Mouse (Mus musculus) midbrain, postnatal 0 days (tissue): Measurements from ENCODE around the gene 1700069L16Rik. TPM values are rescaled to one million over a fixed set of nuclear protein-coding genes. Genes with fewer than 3 reads are reported as not detected.

Experiments used
- ATAC-seq: fragments of 200-750 bp; cut with Nextera tagmentation; 2 replicates; pipeline ENCODE4 v1.8.0; 2017; ENCODE audit warnings: moderate number of reproducible peaks, mild to moderate bottlenecking, moderate TSS enrichment, moderate library complexity; ENCODE audit not compliant: low FRiP score
- DNase-seq: peaks from one replicate; pipeline ENCODE4 v3.0.0-alpha.2; 2015; ENCODE audit warnings: low spot score
- H3K27ac ChIP-seq: fragments of 300-500 bp; sonication (generic); 2 replicates; pipeline ENCODE4 v1.5.1; 2014; ENCODE audit warnings: low read depth, mild to moderate bottlenecking, low read length, mixed read lengths
- H3K27me3 ChIP-seq: fragments of 300-500 bp; sonication (generic); 2 replicates; pipeline ENCODE4 v1.6.1; 2014; ENCODE audit warnings: low read length, control low read depth, mixed read lengths; ENCODE audit not compliant: insufficient read depth
- H3K36me3 ChIP-seq: fragments of 300-500 bp; sonication (generic); 2 replicates; pipeline ENCODE4 v1.6.1; 2014; ENCODE audit warnings: low read length, control low read depth, mixed read lengths; ENCODE audit not compliant: insufficient read depth
- H3K4me1 ChIP-seq: fragments of 300-500 bp; sonication (generic); 2 replicates; pipeline ENCODE4 v1.6.1; 2014; ENCODE audit warnings: mild to moderate bottlenecking, control low read depth, antibody characterized with exemption, low read length, mixed read lengths; ENCODE audit not compliant: insufficient read depth
- H3K4me2 ChIP-seq: fragments of 300-500 bp; sonication (generic); 2 replicates; pipeline ENCODE4 v1.6.1; 2014; ENCODE audit warnings: low read depth, mild to moderate bottlenecking, low read length, mixed read lengths; ENCODE audit not compliant: poor library complexity, severe bottlenecking
- H3K4me3 ChIP-seq: fragments of 300-500 bp; sonication (generic); 2 replicates; pipeline ENCODE4 v1.5.1; 2014; ENCODE audit warnings: low read depth, mild to moderate bottlenecking, low read length, moderate library complexity
- H3K9ac ChIP-seq: fragments of 300-500 bp; sonication (generic); replicated peaks from 2 replicates; pipeline ENCODE4 v1.6.1; 2014; ENCODE audit warnings: mild to moderate bottlenecking, low read length, moderate library complexity, mixed read lengths; ENCODE audit not compliant: poor library complexity, severe bottlenecking
- H3K9me3 ChIP-seq: fragments of 300-500 bp; sonication (generic); 2 replicates; pipeline ENCODE4 v1.6.1; 2016; ENCODE audit warnings: low read length, control low read depth
- CTCF ChIP-seq: IDR thresholded peaks from 2 replicates; pipeline ENCODE4 v1.5.1; 2016; ENCODE audit warnings: antibody characterized with exemption, mild to moderate bottlenecking
- WGBS: fragments of 180-500 bp; shearing (Covaris S2); extraction: QIAGEN DNeasy Blood & Tissue Kit; methylation state at CpG from one replicate; pipeline ENCODE4 v1.1.7; 2014; 5-methylcytosine and 5-hydroxymethylcytosine counted together
- polyA plus RNA-seq: library from polyadenylated mRNA; unstranded; fragments of >200 nt; fragmentation: Nextera tagmentation; extraction: Ambion mirVana; gene quantifications from 2 replicates; pipeline ENCODE4 v1.2.1, GENCODE M21; 2015
- total RNA-seq: library from RNA; depleted of rRNA; stranded (reverse); fragments of >200 nt; gene quantifications from 2 replicates; pipeline ENCODE4 v1.2.3, GENCODE M21; 2014

Gene 1700069L16Rik
- total and polyA plus RNA-seq, 2 experiments from 2014 or later, result not detected

DNA sequence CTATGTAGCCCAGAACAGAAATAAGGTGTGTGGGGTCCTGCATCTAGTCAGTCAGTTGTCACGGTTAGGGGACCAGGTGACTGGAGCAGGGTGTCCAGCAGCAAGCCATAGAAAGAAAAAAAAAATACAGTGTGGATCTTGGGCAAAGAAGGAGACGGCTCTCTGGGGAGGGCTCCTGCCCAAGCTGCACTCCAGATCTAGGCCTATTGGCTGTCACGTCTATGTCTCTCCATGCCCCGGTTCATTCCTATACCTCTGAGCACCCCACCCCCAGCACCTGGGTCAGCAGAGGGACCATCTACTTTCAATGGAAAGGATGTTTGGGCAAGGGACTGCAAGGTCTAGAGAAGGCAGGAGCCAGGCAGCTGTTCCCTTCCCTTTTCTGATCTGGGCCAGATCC is 45.1 kb downstream of the 1700069L16Rik start:
- DNase-seq (no peak), ATAC-seq (no peak)
- TF ChIP-seq CTCF, result no peak
- Histone ChIP-seq H3K27ac (no peak overlapping the region), H3K4me3 (no peak overlapping the region), H3K36me3 (no peaks in the 10 kb centered on the region), H3K4me1 (no peaks in the 10 kb centered on the region), H3K9ac (no peak overlapping the region), H3K27me3 (no peaks in the 10 kb centered on the region), H3K9me3 (no peaks in the 10 kb centered on the region), H3K4me2 (no peak overlapping the region)
- WGBS, result 98% methylated on average over 4 of the region's 4 CpGs

DNA sequence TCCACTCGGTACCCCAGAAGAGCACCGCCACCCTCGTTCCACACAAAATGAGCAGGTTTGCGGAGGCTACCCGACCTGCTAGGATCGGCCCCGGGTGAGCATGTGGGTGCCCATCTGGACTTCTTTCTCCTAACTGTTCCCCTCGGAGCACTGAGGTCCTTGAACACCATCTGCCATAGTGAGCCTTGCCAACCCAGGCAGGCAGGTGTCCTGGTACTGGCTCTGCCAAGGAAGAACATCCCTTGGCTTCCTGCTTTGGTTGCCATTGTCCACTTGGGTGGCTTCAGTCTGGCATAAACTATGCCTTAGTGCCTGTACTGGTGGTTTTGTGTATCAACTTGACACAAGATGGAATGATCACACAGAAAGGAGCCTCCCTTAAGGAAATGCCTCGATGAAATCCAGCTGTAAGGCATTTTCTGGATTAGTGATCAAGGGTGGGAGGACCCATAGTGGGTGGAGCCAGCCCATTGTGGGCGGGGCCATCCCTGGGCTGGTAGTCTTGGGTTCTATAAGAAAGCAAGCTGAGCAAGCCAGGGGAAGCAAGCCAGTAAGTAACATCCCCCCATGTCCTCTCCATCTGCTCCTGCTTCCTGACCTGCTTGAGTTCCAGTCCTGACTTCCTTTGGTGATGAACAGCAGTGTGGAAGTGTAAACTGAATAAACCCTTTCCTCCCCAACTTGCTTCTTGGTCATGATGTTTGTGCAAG is 45.7 kb downstream of the 1700069L16Rik start:
- Histone ChIP-seq H3K27me3 (no peaks in the 10 kb centered on the region), H3K9me3 (no peaks in the 10 kb centered on the region), H3K36me3 (no peaks in the 10 kb centered on the region), H3K4me1 (no peaks in the 10 kb centered on the region), H3K4me2 (no peak overlapping the region), H3K4me3 (no peak overlapping the region), H3K27ac (no peak overlapping the region), H3K9ac (no peak overlapping the region)
- DNase-seq (peak; percentile 72), ATAC-seq (no peak)
- 86% methylated on average over 10 of the region's 10 CpGs for WGBS
- TF ChIP-seq CTCF, result no peak

DNA sequence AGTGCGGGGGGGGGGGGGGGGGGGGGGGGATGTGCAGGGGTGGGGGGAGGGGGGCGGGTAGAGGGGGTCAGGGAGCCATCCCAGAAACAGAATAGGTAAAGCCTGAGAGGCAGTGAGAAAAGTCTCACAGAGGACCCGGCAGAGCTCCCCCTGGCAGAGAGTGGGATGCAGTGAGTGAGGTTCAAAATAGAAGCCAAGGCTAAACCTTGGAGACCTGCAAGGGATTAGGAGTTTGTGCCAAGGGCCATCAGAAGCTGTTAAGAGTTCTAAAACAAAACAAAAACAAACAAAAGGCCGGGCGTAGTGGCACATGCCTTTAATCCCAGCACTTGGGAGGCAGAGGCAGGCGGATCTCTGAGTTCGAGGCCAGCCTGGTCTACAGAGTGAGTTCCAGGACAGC is 47.0 kb downstream of the 1700069L16Rik start:
- Histone ChIP-seq H3K9me3 (no peaks in the 10 kb centered on the region), H3K36me3 (no peaks in the 10 kb centered on the region), H3K4me3 (no peak overlapping the region), H3K4me1 (no peaks in the 10 kb centered on the region), H3K4me2 (no peak overlapping the region), H3K9ac (no peak overlapping the region), H3K27ac (no peak overlapping the region), H3K27me3 (no peaks in the 10 kb centered on the region)
- DNase-seq (no peak), ATAC-seq (no peak)
- WGBS, result 84% methylated on average over 5 of the region's 7 CpGs
- no peak for TF ChIP-seq CTCF

DNA sequence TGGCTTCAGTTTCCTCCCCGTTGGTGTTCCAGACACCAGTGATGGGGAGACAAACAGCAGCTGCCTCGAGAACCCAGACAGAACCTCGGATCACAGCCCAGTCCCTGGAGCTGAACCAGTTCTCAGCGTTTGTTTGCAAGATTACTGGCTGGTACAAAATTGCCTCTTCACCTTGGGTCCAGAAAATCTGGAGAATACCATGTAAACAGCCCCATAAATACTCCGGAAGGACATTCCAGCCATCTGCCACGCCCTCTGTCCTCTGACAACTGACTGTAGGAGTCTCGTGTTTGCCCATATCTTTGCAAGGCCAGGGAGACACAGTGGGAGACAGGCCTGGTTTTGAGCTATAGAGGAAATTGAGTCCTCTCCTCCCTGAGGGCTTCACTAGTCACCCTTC is 49.7 kb downstream of the 1700069L16Rik start:
- Histone ChIP-seq H3K9ac (no peak overlapping the region), H3K4me2 (no peak overlapping the region), H3K4me1 (no peaks in the 10 kb centered on the region), H3K27me3 (no peaks in the 10 kb centered on the region), H3K4me3 (no peak overlapping the region), H3K9me3 (no peaks in the 10 kb centered on the region), H3K36me3 (no peaks in the 10 kb centered on the region), H3K27ac (no peak overlapping the region)
- DNase-seq (no peak), ATAC-seq (no peak)
- TF ChIP-seq CTCF, result no peak
- WGBS, result 79% methylated on average over 7 of the region's 7 CpGs

DNA sequence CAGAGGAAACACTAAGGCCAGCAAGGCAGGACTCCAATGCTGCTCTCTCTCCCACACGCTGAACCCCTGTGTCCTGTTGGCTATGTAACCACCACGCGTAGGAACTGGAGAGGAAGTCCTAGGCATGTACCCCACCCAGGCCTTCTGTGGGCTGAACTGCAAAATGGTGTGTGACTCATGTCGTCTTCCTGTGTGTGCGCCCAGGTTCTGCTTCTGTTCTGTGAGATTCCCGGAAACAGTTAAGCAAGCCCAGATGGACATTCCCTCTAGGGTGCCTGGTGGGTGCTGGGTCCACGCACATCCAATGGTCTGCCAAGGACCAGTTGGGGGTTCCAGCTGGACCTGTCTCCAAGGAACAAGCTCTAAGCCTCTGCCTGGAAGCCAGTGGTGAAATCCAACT is 52.1 kb downstream of the 1700069L16Rik start:
- no peak for DNase-seq
- 88% methylated on average over 7 of the region's 7 CpGs for WGBS

DNA sequence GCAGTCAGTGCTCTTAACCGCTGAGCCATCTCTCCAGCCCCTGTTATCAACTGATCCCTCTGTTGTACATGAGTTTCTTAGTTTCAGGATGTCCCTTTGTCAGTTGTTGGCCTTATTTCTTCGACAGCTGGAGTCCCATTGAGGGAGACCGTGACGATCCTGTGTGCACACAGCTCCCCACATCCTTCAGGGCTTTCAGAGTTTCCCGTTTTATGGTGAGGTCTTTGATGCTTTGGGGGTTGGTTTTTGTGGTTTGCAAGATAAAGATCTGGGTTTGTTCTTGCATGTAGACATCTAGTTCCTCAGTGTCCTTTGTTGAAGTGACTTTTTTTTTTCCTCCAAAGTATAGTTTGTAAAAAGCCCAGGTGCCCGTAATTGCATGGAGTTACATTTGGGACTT is 54.0 kb downstream of the 1700069L16Rik start:
- DNase-seq, result no peak
- no peak overlapping the region for H3K27ac ChIP-seq
- ATAC-seq, result no peak
- H3K4me2 ChIP-seq, result no peak overlapping the region
- WGBS, result 75% methylated on average over 6 of the region's 6 CpGs
- no peak overlapping the region for H3K4me3 ChIP-seq
- H3K9me3 ChIP-seq, result no peaks in the 10 kb centered on the region
- H3K4me1 ChIP-seq, result no peaks in the 10 kb centered on the region
- no peak overlapping the region for H3K9ac ChIP-seq
- H3K27me3 ChIP-seq, result no peaks in the 10 kb centered on the region
- H3K36me3 ChIP-seq, result no peaks in the 10 kb centered on the region
- TF ChIP-seq CTCF, result no peak

More for the DNA sequence above, 52.1 kb downstream of the 1700069L16Rik start:
- H3K27me3 ChIP-seq, result no peaks in the 10 kb centered on the region
- no peak for TF ChIP-seq CTCF
- no peak overlapping the region for H3K4me3 ChIP-seq
- no peaks in the 10 kb centered on the region for H3K9me3 ChIP-seq
- H3K4me1 ChIP-seq, result no peaks in the 10 kb centered on the region
- H3K27ac ChIP-seq, result no peak overlapping the region
- no peak for ATAC-seq
- H3K4me2 ChIP-seq, result no peak overlapping the region
- H3K36me3 ChIP-seq, result no peaks in the 10 kb centered on the region
- H3K9ac ChIP-seq, result no peak overlapping the region
